Mouse (Mus musculus) adrenal gland, postnatal 14 days (tissue): ENCODE data around the gene Prdx5. TPM values are rescaled to one million over a fixed set of nuclear protein-coding genes. Genes with fewer than 3 reads are reported as not detected.

Experiments
- DNase-seq: peaks from one replicate; pipeline ENCODE4 v3.0.0; 2021; ENCODE audit warnings: mixed read lengths
- long read RNA-seq, 2 experiments: library from polyadenylated mRNA; stranded (forward); transcript quantifications; one replicate each; pipeline ENCODE4 v2.0.0; 2021
- total RNA-seq: library from RNA; stranded (reverse); gene quantifications from 2 replicates; pipeline ENCODE4 v1.2.3, GENCODE M21; 2021

Gene Prdx5
- total RNA-seq = 420 and 426 TPM in 2 replicates
- long read RNA-seq, experiment 1, transcript Prdx5-201 (6 exons, 1,262 nt) = major isoform, 207 of 228 reads
- long read RNA-seq, experiment 1, transcript Prdx5-203 (5 exons, 755 nt) = minor isoform, 15 of 228 reads
- long read RNA-seq, experiment 1, partial matches to known transcripts = 2 of 228 reads
- long read RNA-seq, experiment 1, other reads (novel, unspliced or antisense) = 4 of 228 reads
- long read RNA-seq, experiment 2, transcript Prdx5-201 (6 exons, 1,262 nt) = major isoform, 247 of 281 reads
- long read RNA-seq, experiment 2, transcript Prdx5-203 (5 exons, 755 nt) = minor isoform, 21 of 281 reads
- long read RNA-seq, experiment 2, partial matches to known transcripts = 4 of 281 reads
- long read RNA-seq, experiment 2, other reads (novel, unspliced or antisense) = 8 of 281 reads

- peak; percentile 94 for DNase-seq
Measured at GRCm38 (mm10) chr19:6909507-6910289, at the start of gene Prdx5, which contains the start of gene Trmt112. Prdx5 (minus strand) TSS chr19:6910106. Trmt112 (plus strand) TSS chr19:6909698.

- peak; percentile 61 for DNase-seq
Measured at GRCm38 (mm10) chr19:6956461-6956860, 46.6 kb upstream of the Prdx5 start.

DNA sequence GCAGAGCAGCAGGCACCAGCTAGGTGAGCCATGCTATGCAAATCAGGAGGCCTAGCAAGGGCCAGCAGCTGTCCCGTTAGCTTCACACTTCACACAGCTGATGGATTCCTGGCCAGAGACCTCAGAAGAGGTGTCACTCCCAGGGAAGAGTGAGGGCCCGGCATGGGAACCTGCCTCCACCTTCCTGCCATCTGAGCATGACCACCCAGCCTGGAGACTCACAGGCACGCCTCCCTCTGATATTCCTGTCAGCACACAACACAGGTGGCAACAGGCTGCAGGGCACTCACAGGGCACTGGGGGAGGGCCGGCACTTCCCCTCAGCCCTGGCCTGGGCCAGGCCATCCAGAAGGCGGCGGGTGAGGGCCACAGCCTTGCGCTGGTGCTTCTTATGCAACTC lies 45.5 kb upstream of the Prdx5 start:
- DNase-seq = no peak

- DNase-seq = peak; percentile 77
Measured at GRCm38 (mm10) chr19:6954046-6954445, 44.1 kb upstream of the Prdx5 start.

DNA sequence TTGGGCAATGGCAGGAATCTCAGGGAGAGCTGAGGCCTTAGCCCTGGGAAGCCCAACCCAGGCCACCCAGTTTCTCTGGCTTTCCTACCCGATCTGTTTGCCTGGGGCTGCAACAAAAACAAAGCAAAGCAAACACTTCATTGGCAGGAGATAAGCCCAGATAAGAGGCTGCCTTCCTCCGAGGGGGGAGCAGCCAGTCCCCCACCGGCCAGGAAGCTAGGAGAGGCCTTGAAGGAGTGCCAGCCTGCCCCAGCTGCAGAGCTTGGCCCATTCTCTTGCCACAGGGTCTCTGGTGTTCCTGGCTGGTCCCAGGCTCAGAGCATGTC lies 42.8 kb upstream of the Prdx5 start:
- DNase-seq = peak; percentile 85

DNA sequence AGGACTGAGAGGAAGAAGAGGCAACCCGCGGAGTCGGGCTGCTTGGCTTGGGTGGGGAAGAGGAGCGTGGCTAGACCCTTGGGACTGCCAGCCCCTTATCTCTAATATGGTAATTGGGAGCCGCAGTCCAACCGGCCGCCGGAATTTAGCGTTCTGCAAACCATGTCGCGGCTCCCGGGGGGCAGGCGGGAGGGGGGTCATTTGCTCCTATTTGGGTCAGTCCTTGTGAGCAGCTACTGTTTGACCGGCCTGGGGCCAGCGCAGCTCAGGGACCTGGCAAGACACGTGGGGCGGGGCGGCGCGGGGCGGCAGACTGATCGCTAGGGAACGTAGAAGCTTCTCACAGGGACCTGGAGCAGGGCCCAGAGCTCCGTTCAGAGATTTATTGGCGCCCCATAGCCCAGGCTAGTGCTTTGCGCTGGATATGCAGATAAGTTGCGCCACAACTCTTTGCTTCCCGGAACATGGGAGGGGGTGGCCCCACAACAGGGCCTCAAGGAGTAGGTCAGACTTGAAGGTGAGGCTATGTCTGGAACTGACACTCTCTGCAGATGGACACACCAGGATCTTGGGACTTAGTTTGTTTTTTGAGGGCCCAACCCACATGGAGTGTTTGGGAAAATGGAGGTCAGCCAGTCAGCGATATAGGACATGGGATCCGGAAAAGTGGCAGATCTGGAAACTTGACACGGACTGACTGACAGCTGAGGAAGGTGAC lies 42.2 kb upstream of the Prdx5 start:
- DNase-seq = peak; percentile 95

- DNase-seq = peak; percentile 97
Measured at GRCm38 (mm10) chr19:6951381-6951968, 41.6 kb upstream of the Prdx5 start.

DNA sequence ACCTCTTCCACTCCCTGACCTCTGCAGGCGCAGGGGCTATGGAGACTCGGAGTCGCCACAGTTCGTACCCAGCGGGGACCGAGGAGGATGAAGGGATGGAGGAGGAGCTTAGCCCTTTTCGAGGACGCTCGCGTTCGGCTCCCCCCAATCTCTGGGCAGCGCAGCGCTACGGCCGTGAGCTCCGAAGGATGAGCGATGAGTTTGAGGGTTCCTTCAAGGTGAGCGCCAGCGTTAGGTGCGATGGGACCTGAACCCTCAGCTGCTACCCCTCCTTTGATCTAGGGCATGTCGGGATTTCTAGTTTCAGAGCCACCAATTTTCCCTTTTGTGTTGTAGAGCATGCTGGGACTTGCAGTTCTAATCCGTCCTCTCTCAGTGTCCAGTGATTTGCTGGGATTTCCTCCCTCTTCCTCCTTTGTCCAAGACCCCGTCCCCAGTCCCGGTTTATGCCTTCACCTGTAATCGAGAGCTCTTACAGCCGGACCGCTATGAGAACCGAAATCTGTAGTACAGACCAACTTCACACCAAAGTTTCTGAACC lies 40.8 kb upstream of the Prdx5 start:
- peak; percentile 73 for DNase-seq

GRCm38 (mm10) chr19:6949951-6950350 lies 40.0 kb upstream of the Prdx5 start:
- no peak for DNase-seq

- no peak for DNase-seq
Measured at GRCm38 (mm10) chr19:6949532-6949931, 39.6 kb upstream of the Prdx5 start.

GRCm38 (mm10) chr19:6948186-6948585 lies 38.3 kb upstream of the Prdx5 start:
- no peak for DNase-seq

- DNase-seq = no peak
Measured at GRCm38 (mm10) chr19:6947742-6948141, 37.8 kb upstream of the Prdx5 start.

- DNase-seq = no peak
Measured at GRCm38 (mm10) chr19:6943709-6944108, 33.8 kb upstream of the Prdx5 start.

GRCm38 (mm10) chr19:6942764-6943163 lies 32.9 kb upstream of the Prdx5 start:
- DNase-seq = no peak

DNA sequence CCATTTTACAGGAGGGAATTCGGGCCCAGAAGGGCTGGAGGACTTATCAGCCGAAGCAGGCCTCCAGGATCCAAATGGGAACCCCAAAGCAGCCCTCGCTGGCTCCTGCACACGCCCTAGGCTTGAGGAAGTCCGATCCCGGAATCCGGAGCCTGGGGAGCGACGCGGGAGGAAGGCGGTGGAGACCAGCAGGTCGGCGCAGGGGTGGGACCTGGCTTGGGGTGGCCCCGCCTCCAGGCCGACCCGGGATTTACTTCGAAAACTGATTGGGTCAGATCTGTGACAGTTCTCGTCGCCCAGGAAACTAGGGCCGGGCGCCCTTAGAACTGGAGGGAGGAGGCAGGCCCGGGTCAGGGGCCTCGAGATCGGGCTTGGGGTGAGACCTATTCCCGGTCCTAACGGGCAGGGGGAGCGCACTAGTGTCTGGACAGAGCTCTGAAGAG lies 32.4 kb upstream of the Prdx5 start, which contains the start of gene Gpr137:
Gene Gpr137, minus strand, starts transcription at position 232 of the 443 bp plus-strand sequence.
- peak; percentile 98 for DNase-seq

- peak; percentile 97 for DNase-seq
Measured at GRCm38 (mm10) chr19:6941372-6942248, 31.7 kb upstream of the Prdx5 start, which contains the start of gene Bad. Bad (plus strand) TSS chr19:6941861.

GRCm38 (mm10) chr19:6940396-6941351 lies 30.8 kb upstream of the Prdx5 start:
- no peak for DNase-seq

DNA sequence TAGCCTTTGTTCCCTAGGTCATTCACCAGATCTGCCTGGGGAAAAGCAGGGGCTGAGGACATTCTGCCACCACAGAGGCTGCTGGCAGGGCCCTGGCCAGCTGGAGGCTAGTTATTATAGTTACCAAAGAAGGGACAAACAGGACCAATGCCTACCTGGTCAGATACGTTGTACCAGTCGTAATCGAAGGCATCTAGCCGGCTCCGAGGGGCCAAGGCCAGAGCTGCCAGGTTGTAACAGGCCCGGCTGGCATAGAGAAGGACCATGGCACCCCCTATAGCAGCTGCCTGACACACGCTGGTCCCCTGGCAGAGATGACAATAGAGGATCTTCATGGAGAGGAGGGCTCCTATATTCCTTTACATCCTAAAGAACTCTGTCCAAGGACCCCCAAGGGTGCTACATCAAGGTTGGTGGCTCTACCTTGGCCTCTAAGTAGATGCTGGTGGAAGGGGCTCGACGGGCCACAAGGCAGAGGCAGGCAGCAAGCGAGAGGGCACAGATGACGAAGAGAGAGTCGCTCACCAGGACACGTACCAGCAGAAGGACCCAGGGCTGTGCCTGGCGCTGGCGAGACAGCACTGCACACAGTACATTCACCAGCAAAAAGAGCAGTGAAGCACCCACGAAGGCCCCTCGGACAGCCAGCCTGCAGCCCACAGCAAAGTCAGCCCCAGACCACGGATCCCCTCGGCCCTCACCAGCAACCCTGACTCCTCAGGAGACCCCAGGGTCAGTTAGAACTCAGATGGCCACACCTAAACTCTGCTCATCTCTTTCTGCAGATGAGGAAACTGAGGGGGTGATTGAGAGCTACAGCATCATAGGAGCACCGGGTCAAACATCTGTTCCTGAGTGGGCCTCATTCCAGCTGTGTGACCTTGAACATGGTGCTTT lies 29.4 kb upstream of the Prdx5 start:
- DNase-seq = no peak
